Mouse (Mus musculus) heart, adult 11 months (tissue): ENCODE measurements around the gene Aipl1.
A peak's percentile ranks its signal among the peaks of the same experiment; 100 is the strongest.

ENCODE experiments used
- DNase-seq: peaks from one replicate; pipeline ENCODE4 v3.0.0; 2022

Gene Aipl1

DNA sequence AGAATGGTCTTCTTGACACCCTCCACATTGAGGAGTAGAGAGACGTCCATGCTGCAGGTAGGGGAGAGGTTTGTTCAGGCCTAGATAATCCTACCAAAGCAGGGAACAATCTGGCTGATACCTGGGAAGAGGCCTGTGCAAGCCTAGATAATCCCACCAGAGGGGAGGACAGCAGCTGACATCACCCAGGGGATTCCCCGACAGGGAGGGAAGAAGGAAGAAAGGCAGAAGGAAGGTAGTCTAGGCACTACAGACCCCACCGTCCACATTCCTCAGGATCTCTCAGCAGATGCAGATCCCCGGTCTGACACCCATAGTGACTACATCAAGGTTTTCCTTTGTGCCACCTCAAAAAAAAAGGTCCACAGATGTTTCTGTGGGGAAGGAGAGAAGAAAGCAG, at the start of gene Aipl1:
Aipl1 (minus strand) TSS at position 101 of the 400 bp plus-strand sequence.
- no peak for DNase-seq

- no peak for DNase-seq
Measured at GRCm38 (mm10) chr11:72086251-72087046, 49.1 kb upstream of the Aipl1 start.

- no peak for DNase-seq
Measured at GRCm38 (mm10) chr11:72084337-72084736, 47.0 kb upstream of the Aipl1 start.

- DNase-seq, result no peak
Measured at GRCm38 (mm10) chr11:72082601-72083000, 45.3 kb upstream of the Aipl1 start.

GRCm38 (mm10) chr11:72080461-72080860, 43.2 kb upstream of the Aipl1 start:
- no peak for DNase-seq

DNA sequence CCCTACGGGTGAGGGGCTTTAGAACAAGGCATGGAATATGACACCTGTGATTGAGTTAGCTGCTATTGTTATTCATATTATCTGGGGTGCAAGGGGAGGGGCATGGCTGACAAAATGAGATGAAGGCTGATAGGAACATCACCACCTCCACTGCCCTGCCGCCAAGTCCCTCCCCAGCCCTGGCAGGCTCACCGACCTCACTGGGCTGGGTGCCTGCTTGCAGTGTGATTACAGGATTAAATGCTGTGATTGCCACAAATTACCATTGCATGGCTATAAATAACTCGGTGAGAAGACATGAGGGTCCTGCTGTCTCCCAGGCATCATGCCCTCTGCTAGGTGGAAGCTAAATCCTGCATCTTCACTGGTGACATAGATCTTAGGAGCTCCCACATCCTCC, 41.3 kb upstream of the Aipl1 start:
- DNase-seq, result peak; percentile 91

DNA sequence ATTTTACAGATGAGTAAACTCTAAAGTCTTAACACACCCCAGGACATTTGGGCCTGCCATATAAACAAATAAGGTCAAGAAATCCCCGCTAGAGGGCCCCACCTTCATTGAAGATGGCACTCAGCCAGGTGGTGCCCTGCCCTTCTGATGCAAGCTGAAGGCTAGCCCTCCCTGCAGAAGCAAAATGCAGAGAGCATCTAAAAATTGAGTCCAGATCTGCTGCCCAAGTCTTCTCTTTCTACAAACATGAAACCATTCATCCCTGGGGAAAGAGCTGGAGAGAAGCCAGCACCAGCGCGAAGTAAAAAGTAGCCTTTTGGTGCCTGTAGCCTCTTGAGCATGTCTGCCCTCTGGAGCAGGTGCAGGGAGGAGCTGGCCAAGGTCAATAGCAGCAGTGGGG, 40.7 kb upstream of the Aipl1 start:
- no peak for DNase-seq

GRCm38 (mm10) chr11:72074230-72074629, 36.9 kb upstream of the Aipl1 start:
- DNase-seq, result no peak

DNA sequence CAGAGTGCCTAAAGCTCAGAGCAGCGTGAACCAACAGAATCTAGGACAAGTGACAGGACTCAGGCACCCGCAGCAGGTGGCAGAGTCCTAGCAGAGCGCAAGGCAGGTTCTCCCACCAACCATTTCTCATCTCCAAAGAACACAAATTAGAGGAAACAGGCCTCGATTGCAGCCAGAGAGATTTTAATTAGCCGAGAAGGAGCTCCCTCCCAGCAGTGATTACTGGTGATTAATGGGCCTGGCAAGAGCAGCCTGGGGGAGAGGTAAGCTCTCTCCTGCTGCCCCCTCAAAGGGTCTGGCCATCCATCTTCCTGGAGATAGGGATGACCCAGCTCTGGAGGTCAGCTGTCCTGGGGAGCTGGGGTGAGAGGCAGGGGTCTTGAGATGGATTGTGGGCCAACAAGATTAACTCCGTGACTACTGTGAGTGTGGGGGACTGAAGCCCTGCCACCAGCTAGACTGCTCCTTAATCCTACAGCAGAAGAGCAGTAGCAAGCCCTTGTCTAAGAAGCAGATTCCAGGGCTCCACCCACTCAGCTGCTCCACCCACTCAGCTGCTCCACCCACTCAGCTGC, 35.1 kb upstream of the Aipl1 start:
- DNase-seq, result no peak

- no peak for DNase-seq
Measured at GRCm38 (mm10) chr11:72070733-72071132, 33.4 kb upstream of the Aipl1 start.

DNA sequence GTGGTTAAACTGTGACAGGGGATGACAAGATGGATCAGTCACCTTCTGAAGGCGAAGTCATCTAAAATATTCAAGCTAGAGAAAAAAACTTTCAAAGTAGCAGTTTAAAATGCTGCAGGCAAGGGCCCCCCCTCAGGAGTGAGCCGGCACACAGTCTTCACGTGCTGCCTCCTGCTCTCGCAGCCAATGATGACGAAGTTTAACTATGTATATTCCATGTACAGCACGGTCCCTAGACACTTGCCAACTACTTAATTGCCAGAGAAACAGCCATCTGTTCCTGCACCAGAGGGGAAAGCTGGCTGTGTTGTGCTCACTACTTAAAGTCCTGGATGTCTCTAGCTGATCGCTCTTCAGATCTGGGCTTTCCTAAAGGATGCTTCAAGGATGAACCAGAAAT, 30.7 kb upstream of the Aipl1 start:
- DNase-seq, result no peak

GRCm38 (mm10) chr11:72067326-72067725, 30.0 kb upstream of the Aipl1 start:
- no peak for DNase-seq

DNA sequence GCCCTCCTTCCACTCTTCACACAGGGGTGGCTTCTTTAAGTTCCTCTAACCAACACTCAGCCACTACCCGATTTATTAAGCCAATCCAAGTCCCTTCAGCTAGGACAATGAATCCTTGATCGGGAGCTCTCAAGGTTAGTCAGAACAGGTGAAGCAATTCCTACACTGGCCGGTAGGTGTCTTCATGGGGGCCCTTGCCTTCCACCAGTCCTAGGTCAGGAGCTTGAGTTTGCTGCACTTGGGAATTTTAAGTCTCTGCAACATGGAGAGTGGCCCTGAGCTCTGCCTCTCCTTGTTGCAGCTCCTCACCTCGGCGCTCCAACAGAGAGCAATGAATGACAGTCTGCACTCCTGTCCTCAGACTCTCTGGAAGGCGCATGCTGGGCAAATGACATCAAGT, 29.0 kb upstream of the Aipl1 start:
- no peak for DNase-seq

DNA sequence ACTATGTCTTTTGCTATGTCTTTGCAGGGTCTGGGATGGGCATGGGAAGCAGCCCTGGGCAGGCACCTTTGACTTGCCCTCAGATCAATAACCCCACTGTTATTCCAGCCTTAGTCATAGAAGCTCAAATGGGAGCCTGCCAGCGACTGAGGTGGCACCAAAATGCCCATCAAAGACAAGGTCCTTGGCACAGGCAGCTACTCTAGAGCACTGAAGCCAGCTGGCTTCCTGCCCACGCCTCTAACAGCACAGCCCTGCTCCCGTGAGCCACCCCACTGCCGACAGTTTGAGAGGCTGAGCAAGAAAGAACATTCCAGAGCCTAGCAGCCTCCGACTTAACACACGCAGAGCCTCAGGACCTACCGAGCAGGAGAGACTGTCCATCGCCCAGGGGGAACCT, 27.8 kb upstream of the Aipl1 start:
- DNase-seq, result peak; percentile 97

DNA sequence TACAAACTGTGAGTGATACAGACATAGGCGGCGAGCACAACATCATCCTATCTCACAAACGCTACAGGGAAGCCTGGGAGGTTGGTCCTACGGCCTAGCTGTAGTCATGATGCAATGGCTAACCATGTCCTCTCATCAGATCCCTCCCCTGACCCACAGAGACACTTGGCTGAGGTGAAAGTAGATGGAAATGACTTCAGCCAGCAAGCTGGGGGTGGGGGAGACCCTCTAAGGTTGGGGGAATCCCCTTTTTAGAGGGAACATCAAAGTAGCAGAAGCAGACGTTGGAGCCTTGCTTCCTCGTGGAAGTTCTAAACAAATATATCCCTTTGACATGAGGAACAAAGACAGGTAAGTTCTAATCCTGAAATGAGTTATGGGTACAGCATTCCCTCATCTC, 27.1 kb upstream of the Aipl1 start:
- no peak for DNase-seq

GRCm38 (mm10) chr11:72061093-72061620, 23.8 kb upstream of the Aipl1 start:
- no peak for DNase-seq

- DNase-seq, result no peak
Measured at GRCm38 (mm10) chr11:72060416-72060815, 23.1 kb upstream of the Aipl1 start.

GRCm38 (mm10) chr11:72057166-72057565, 19.9 kb upstream of the Aipl1 start:
- no peak for DNase-seq

DNA sequence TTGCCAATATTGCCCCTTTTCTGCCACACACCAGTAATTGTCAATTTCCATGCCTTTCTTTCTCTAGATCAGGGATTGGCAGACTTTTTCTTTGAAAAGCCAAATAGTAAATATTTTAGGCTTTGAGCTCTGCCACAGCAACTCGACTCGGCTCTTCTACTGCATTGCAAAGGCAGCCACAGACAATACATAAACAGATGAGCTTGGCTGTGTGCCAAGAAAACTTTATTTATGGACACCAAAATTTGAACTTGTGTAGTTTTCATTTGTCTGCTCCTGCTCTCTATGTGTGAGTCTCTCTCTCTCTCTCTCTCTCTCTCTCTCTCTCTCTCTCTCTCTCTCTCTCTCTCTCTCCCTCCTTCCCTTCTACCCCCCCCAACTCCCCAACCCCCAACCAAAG, 17.9 kb upstream of the Aipl1 start:
- DNase-seq, result no peak

GRCm38 (mm10) chr11:72052636-72053035, 15.3 kb upstream of the Aipl1 start:
- no peak for DNase-seq

- DNase-seq, result no peak
Measured at GRCm38 (mm10) chr11:72052221-72052620, 14.9 kb upstream of the Aipl1 start.

DNA sequence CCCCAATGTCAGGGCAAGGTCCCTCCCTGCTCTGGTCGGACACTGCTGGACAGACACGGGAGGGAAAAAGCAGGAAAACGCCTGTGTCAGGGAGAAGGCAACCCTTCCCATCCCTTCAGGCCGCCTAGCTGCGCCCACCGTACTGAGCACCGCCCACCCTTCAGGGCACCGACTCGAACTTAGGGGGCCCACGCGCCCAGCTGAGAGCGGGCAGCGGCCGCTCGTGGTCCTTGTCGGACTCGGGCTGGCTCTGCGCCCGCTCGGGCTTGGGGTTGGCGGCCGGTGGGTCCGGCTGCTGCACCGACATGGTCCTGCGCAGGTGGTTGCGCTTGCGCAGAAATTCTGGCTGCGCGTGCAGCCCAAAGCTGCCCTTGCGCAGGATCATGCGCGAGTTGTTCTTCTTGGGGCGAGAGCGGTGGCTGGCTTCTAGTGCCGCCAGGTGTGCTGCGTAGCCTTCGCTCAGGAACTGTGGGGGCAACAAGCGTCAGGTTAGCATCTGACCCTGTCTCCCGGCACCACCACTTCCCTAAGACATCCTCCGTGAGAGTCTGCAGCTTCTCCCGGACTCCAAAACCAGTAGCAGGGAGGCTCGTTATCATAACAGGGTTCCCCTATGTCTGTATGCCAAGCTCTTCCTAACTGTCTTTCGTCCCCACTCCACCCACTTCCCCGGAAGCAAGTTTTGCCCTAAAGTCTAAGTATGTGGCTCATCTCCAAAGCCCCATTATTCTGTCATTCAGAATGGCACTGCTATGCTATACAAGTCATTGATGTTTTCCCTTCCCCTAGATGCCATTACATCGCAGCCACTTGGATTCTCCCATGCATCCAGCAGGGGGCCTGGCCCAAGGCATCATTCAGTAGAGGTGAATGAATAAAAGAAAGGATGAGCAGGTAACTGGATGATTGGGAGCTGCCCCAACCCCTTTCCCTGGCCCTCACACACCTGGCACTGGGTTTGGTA, 13.9 kb upstream of the Aipl1 start:
- DNase-seq, result no peak

DNA sequence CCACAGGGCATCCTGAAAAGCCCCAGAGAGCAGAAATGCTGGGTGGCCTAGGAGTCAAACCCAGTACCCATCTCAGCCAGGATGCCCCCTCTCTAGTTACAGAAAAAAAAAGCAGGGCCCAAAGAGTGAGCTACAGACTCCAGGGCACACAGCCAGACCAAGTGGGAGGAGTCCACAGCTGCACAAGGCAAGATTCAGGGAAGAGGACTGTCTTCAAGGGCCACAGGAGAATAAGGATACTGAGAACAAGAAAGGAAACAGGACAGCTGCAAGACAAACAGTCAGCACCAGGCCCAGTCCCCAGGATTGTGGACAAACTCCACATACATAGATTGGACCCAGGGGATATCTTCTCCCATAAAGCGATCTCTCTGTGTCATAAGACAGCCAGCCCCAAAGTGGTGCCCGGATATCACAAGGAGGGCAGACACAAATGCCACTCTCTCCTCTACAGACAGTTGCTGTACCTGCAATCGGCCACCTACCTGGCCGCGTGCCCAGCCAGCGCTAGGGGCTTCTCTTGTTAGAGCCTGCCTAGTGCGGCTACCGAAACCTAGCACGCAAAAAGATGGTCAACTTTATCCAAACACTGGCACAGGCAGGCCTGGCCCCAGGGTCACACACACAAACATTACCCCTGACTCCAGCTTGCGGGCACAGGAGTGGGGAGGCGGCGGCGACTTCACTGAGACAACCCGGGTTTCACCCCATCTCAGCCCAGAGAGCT, 13.0 kb upstream of the Aipl1 start:
- no peak for DNase-seq
